Mouse (Mus musculus) embryonic facial prominence, embryonic 11.5 days (tissue): ENCODE results near the gene Map3k9. TPM values are rescaled to one million over a fixed set of nuclear protein-coding genes. Genes with fewer than 3 reads are reported as not detected.

Source experiments
- ATAC-seq: fragments of 200-750 bp; cut with Nextera tagmentation; replicated peaks from 2 replicates; pipeline ENCODE4 v1.8.0; 2017; ENCODE audit warnings: low read depth; ENCODE audit not compliant: insufficient number of reproducible peaks, low FRiP score, low TSS enrichment
- DNase-seq: peaks from one replicate; pipeline ENCODE4 v3.0.0-alpha.2; 2015; ENCODE audit warnings: low spot score
- H3K27ac ChIP-seq: fragments of 300-500 bp; sonication (generic); replicated peaks from 2 replicates; pipeline ENCODE4 v1.5.1; 2014; ENCODE audit warnings: mild to moderate bottlenecking, low read depth, low read length, control low read depth
- H3K27me3 ChIP-seq: fragments of 300-500 bp; sonication (generic); 2 replicates; pipeline ENCODE4 v1.6.1; 2014; ENCODE audit warnings: mild to moderate bottlenecking, low read length, moderate library complexity, mixed read lengths; ENCODE audit not compliant: control insufficient read depth, insufficient read depth
- H3K36me3 ChIP-seq: fragments of 300-500 bp; sonication (generic); replicated peaks from 2 replicates; pipeline ENCODE4 v1.6.1; 2014; ENCODE audit warnings: low read depth, mild to moderate bottlenecking, low read length, moderate library complexity, mixed read lengths; ENCODE audit not compliant: control insufficient read depth, insufficient read depth
- H3K4me1 ChIP-seq: fragments of 300-500 bp; sonication (generic); 2 replicates; pipeline ENCODE4 v1.6.1; 2014; ENCODE audit warnings: low read length, mixed read lengths; ENCODE audit not compliant: control insufficient read depth, insufficient read depth
- H3K4me2 ChIP-seq: fragments of 300-500 bp; sonication (generic); 2 replicates; pipeline ENCODE4 v1.6.1; 2014; ENCODE audit warnings: low read depth, mild to moderate bottlenecking, control low read depth, low read length, moderate library complexity
- H3K4me3 ChIP-seq: fragments of 300-500 bp; sonication (generic); 2 replicates; pipeline ENCODE4 v1.5.1; 2014; ENCODE audit warnings: low read depth, low read length, control low read depth
- H3K9ac ChIP-seq: fragments of 300-500 bp; sonication (generic); replicated peaks from 2 replicates; pipeline ENCODE4 v1.6.1; 2014; ENCODE audit warnings: mild to moderate bottlenecking, control low read depth, low read length
- H3K9me3 ChIP-seq: fragments of 300-500 bp; sonication (generic); replicated peaks from 2 replicates; pipeline ENCODE4 v1.6.1; 2016; ENCODE audit warnings: mild to moderate bottlenecking, low read length, inconsistent platforms, mixed read lengths; ENCODE audit not compliant: control insufficient read depth
- WGBS: fragments of 180-500 bp; shearing (Covaris S2); extraction: QIAGEN DNeasy Blood & Tissue Kit; methylation state at CpG from one replicate; pipeline ENCODE4 v1.1.7; 2014; 5-methylcytosine and 5-hydroxymethylcytosine counted together
- polyA plus RNA-seq: library from polyadenylated mRNA; unstranded; fragments of >200 nt; fragmentation: Nextera tagmentation; extraction: Ambion mirVana; gene quantifications from 2 replicates; pipeline ENCODE4 v1.2.1, GENCODE M21; 2014

Map3k9 gene
- polyA plus RNA-seq, 1 experiment from 2014 or later, result 1.4 TPM

- no peak overlapping the region for H3K4me2 ChIP-seq
- DNase-seq (no peak), ATAC-seq (no peak)
- no peaks in the 10 kb centered on the region for H3K27me3 ChIP-seq
- H3K4me1 ChIP-seq, result no peaks in the 10 kb centered on the region
- no peak overlapping the region for H3K27ac ChIP-seq
- H3K9ac ChIP-seq, result no peak overlapping the region
- H3K9me3 ChIP-seq, result no peaks in the 10 kb centered on the region
- no peak overlapping the region for H3K4me3 ChIP-seq
- 78% methylated on average over 7 of the region's 7 CpGs for WGBS
- no peaks in the 10 kb centered on the region for H3K36me3 ChIP-seq
Measured at GRCm38 (mm10) chr12:81690751-81691150, 90.2 kb downstream of the Map3k9 start.

- 89% methylated on average over 15 of the region's 15 CpGs for WGBS
- no peak overlapping the region for H3K4me3 ChIP-seq
- DNase-seq (no peak), ATAC-seq (no peak)
- no peaks in the 10 kb centered on the region for H3K9me3 ChIP-seq
- no peaks in the 10 kb centered on the region for H3K36me3 ChIP-seq
- no peaks in the 10 kb centered on the region for H3K27me3 ChIP-seq
- H3K27ac ChIP-seq, result no peak overlapping the region
- H3K4me2 ChIP-seq, result no peak overlapping the region
- H3K4me1 ChIP-seq, result no peaks in the 10 kb centered on the region
- no peak overlapping the region for H3K9ac ChIP-seq
Measured at GRCm38 (mm10) chr12:81690111-81690510, 90.9 kb downstream of the Map3k9 start.

- Histone ChIP-seq H3K4me3 (no peak overlapping the region), H3K27me3 (no peaks in the 10 kb centered on the region), H3K4me2 (no peak overlapping the region), H3K4me1 (no peaks in the 10 kb centered on the region), H3K9ac (no peak overlapping the region), H3K9me3 (no peaks in the 10 kb centered on the region), H3K36me3 (no peaks in the 10 kb centered on the region), H3K27ac (no peak overlapping the region)
- 36% methylated on average over 4 of the region's 4 CpGs for WGBS
- 0 out of 2 replicates have a peak, but pooled peaks have one; percentile 44 for ATAC-seq
- no peak for DNase-seq
Measured at GRCm38 (mm10) chr12:81689505-81690056, 91.4 kb downstream of the Map3k9 start.

GRCm38 (mm10) chr12:81688537-81688936 is 92.4 kb downstream of the Map3k9 start:
- H3K27me3 ChIP-seq, result no peaks in the 10 kb centered on the region
- ATAC-seq, result no peak
- no peaks in the 10 kb centered on the region for H3K9me3 ChIP-seq
- no peaks in the 10 kb centered on the region for H3K36me3 ChIP-seq
- DNase-seq, result no peak
- no peak overlapping the region for H3K4me3 ChIP-seq
- WGBS, result 85% methylated on average over 4 of the region's 4 CpGs
- H3K4me2 ChIP-seq, result no peak overlapping the region
- H3K27ac ChIP-seq, result no peak overlapping the region
- no peaks in the 10 kb centered on the region for H3K4me1 ChIP-seq
- H3K9ac ChIP-seq, result no peak overlapping the region

GRCm38 (mm10) chr12:81687873-81688272 is 93.1 kb downstream of the Map3k9 start:
- 80% methylated on average over 5 of the region's 5 CpGs for WGBS
- DNase-seq (no peak), ATAC-seq (no peak)
- Histone ChIP-seq H3K4me2 (no peak overlapping the region), H3K36me3 (no peaks in the 10 kb centered on the region), H3K4me1 (no peaks in the 10 kb centered on the region), H3K9me3 (no peaks in the 10 kb centered on the region), H3K27me3 (no peaks in the 10 kb centered on the region), H3K27ac (no peak overlapping the region), H3K9ac (no peak overlapping the region), H3K4me3 (no peak overlapping the region)

- no peaks in the 10 kb centered on the region for H3K4me1 ChIP-seq
- DNase-seq (no peak), ATAC-seq (no peak; the same call in 1 of the 2 replicates)
- H3K36me3 ChIP-seq, result no peaks in the 10 kb centered on the region
- H3K4me3 ChIP-seq, result no peak overlapping the region
- no peak overlapping the region for H3K9ac ChIP-seq
- H3K27ac ChIP-seq, result no peak overlapping the region
- no peaks in the 10 kb centered on the region for H3K27me3 ChIP-seq
- H3K9me3 ChIP-seq, result no peaks in the 10 kb centered on the region
- no peak overlapping the region for H3K4me2 ChIP-seq
- WGBS, result 38% methylated on average over 12 of the region's 12 CpGs
Measured at GRCm38 (mm10) chr12:81686406-81687117, 94.4 kb downstream of the Map3k9 start.

- Histone ChIP-seq H3K4me3 (no peak overlapping the region), H3K9ac (no peak overlapping the region), H3K27ac (no peak overlapping the region), H3K36me3 (no peaks in the 10 kb centered on the region), H3K4me1 (no peaks in the 10 kb centered on the region), H3K27me3 (no peaks in the 10 kb centered on the region), H3K4me2 (no peak overlapping the region), H3K9me3 (no peaks in the 10 kb centered on the region)
- WGBS, result 40% methylated on average over 3 of the region's 3 CpGs
- DNase-seq, result no peak
- no peak for ATAC-seq
Measured at GRCm38 (mm10) chr12:81685981-81686380, 95.0 kb downstream of the Map3k9 start.

GRCm38 (mm10) chr12:81684096-81684495 is 96.9 kb downstream of the Map3k9 start:
- H3K36me3 ChIP-seq, result no peaks in the 10 kb centered on the region
- H3K4me2 ChIP-seq, result no peak overlapping the region
- no peak for DNase-seq
- WGBS, result 78% methylated on average over 6 of the region's 6 CpGs
- H3K9me3 ChIP-seq, result no peaks in the 10 kb centered on the region
- H3K27ac ChIP-seq, result no peak overlapping the region
- no peak overlapping the region for H3K9ac ChIP-seq
- no peaks in the 10 kb centered on the region for H3K27me3 ChIP-seq
- ATAC-seq, result no peak
- no peaks in the 10 kb centered on the region for H3K4me1 ChIP-seq
- no peak overlapping the region for H3K4me3 ChIP-seq
